Mouse (Mus musculus) mouse embryonic stem cell (cell line): ENCODE measurements around the gene Serpinb6c.
"Not testable (repeated sequence)": the region's sequence is repeated elsewhere in the genome, so short reads cannot be mapped to it uniquely, and the experiment has no call there.

Source experiments
- in situ Hi-C, 2 experiments: fragments of 300-500 bp; cut with MboI; formaldehyde crosslinking; loops; 1 replicate in 1 of 2; 3 replicates in 1 of 2; pipeline ENCODE4 v1.14.3; 2019 to 2020; ENCODE audit warnings: low sequenced_read_pairs in 2 of 2, low pct_unique_long_range_greater_than_20kb in 1 of 2, mixed read lengths in 1 of 2; ENCODE audit not compliant: unreplicated experiment in 1 of 2

Gene Serpinb6c

DNA sequence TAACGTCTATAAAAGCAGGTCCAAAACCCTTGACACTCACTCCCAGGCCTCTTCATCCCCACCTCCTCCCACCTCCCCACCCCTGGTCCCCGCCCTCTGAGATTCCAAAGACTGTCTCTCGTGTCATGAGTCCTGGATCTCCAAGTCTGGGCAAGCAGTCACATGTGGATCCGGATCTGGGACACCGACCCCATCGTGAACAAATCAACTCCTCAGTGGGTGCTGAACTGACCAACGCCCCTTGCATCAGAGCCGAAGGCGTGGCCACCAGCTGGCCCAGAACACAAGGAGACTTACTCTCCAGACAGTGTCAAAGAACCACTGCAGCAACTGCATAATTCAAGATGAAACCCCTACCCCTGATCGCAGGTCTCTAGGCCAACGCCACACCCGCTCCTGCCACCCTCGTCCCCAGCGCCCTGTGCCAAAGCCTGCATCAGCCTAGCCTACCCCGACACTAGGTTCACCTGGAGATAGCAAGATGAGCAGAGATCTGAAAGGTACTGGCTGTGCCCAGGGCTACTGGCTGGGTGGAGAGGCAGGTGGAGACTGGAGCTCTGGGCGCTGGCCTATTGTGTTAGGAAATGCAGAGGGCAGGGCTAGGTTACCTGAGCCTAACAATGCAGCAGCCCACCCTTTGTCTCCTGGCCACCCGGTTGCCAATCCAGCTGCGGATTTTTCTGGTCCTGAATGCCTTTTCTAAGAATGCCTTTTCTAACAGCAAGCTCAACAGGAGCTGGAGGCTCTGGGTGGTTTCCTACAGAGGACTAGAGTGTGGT is at the start of gene Serpinb6c:
Gene Serpinb6c (minus strand): TSS at position 533 of the 779 bp plus-strand sequence.
- in situ Hi-C loops = no loop called here

- in situ Hi-C loops = loop anchor here in 1 of 2 experiments (10.0 kb wide), 1 partner anchor 52 kb away; the partner anchor contains the start of genes Ripk1 and Serpinb6a
Measured at GRCm38 (mm10) chr13:33952947-33953346, 47.4 kb upstream of the Serpinb6c start.

GRCm38 (mm10) chr13:33952075-33952449 is 46.6 kb upstream of the Serpinb6c start:
- in situ Hi-C loops = loop anchor here in 1 of 2 experiments (10.0 kb wide), 1 partner anchor 53 kb away; the partner anchor contains the start of genes Ripk1 and Serpinb6a

- in situ Hi-C loops = loop anchor here in 1 of 2 experiments (10.0 kb wide), 1 partner anchor 53 kb away; the partner anchor contains the start of genes Ripk1 and Serpinb6a
Measured at GRCm38 (mm10) chr13:33951308-33952074, 46.0 kb upstream of the Serpinb6c start.

DNA sequence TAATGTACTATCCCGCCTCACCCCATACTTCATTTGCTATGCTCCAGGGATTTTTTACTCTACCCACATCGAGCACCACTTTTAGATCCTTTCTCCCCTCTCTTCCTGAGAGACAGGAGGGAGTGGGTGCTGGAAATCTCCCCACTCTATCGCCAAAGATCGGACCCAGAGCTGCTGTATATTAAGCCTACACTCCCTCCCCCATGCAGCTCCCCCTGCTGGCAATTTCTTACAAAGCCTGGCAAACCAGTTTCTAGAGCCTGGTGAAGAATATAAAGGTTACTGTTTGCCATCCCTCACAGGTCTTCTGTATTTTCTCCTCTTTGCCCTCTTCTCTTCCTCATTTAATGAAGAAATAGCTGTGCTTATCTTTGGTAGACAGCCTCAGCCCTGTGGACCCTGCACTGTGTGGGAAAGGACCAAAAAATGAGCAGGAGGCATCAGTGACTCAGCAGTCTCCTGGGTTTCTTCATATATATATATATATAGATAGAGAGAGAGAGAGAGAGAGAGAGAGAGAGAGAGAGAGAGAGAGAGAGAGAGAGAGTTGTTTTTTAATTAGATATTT is 36.8 kb upstream of the Serpinb6c start:
- in situ Hi-C loops = no loop called here

GRCm38 (mm10) chr13:33941288-33941808 is 35.8 kb upstream of the Serpinb6c start:
- in situ Hi-C loops = no loop called here

GRCm38 (mm10) chr13:33937587-33937986 is 32.1 kb upstream of the Serpinb6c start:
- in situ Hi-C loops = not testable (repeated sequence)

DNA sequence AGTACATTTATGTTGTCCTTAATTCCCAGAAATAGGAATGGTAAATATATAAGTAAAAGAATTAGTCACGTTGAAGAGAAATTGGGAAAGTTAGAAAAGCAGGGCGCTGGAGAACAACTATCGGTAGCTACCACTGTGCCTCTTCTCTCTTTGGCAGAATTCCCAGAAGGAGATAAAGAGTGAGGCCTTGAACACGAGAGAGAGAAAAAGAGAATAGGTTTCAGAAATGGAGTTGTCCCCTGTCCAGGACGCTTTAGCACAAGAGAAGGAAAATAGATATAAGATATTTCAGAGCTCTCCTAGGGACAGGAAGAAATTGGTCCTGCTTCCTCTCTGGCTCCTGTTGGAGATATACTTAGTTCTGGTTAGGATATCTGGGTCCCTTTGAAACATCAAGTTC is 31.6 kb upstream of the Serpinb6c start:
- in situ Hi-C loops = no loop called here

- in situ Hi-C loops = no loop called here
Measured at GRCm38 (mm10) chr13:33935465-33936181, 30.1 kb upstream of the Serpinb6c start.

GRCm38 (mm10) chr13:33934743-33935142 is 29.2 kb upstream of the Serpinb6c start:
- in situ Hi-C loops = no loop called here

DNA sequence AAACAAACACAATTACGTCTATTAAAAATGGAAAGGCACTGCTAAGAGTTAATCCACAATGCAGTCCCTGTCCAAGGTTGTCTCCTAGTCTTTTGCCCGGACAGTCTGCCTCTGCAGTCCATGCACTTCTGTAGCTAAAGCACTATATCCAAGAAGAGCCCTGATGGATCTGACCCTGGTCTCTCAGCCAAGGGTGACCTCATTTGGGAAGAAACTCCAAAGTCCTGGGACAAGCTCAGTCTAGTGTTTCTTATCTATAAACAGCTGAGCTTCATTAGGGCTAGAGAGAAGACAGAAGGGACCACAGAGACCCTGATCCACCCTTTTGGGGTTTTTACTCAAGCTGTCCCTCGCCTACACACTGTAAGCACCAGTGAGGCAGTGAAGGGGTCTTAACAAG is 25.4 kb upstream of the Serpinb6c start:
- in situ Hi-C loops = no loop called here

DNA sequence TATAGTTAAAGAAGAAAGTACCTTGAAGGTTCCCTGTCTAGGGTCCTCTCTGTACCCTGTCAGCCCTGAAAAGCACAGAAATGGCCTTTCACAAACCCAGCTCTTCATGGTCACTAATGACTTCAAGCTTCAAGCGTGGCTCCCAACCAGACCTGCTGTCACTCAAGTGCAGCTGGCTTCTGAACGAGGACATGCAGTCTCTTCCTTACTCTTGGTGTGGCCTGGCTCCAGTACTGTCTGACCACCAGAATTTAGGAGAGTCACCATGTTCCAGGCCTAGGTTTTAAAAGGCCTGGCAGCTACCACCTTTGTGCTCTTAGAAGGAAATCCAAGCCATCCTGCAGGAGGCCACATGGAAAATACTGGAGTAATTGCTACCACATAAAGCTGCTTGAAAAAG is 24.8 kb upstream of the Serpinb6c start:
- in situ Hi-C loops = no loop called here

- in situ Hi-C loops = no loop called here
Measured at GRCm38 (mm10) chr13:33921699-33922098, 16.2 kb upstream of the Serpinb6c start.

DNA sequence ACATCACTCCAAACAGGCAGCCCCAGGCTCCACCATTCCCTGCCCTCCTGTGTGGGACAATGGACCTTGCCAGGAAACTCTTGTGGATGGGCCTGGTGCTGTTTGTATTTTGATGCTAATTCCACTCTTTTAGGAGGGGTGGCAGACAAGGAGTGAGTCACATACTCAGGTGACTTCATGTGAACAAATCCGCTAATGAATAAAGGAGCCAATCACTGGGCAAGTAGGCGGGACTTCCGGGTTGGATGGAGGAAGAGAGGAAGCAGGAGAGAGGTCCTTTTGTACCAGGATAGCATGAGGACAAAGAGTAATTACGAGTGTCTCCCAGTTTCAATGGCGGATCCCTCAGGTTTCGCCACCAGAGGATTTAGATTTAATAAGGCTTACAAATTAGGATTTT is 15.5 kb upstream of the Serpinb6c start:
- in situ Hi-C loops = no loop called here

GRCm38 (mm10) chr13:33906821-33907220 is 1.3 kb upstream of the Serpinb6c start:
- in situ Hi-C loops = no loop called here

- in situ Hi-C loops = no loop called here
Measured at GRCm38 (mm10) chr13:33903290-33903689, 2.2 kb downstream of the Serpinb6c start.

DNA sequence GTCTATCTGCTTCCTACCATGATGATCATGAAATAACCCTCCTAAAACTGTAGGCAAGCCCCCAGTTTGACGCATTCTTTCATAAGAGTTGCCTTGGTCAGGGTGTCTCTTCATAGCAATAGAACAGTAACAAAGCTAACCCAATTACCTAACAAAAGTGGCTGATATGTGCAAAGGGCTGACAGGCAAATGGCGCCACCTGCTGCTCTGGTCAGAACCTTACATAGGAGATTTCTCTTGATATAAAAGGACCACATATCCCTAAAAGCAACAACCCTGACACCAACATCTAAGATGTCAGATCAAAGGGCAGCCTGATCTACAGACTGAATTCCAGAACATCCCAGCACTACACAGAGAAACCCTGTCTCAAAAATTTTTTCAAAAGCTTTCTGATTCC is 11.3 kb downstream of the Serpinb6c start:
- in situ Hi-C loops = no loop called here

DNA sequence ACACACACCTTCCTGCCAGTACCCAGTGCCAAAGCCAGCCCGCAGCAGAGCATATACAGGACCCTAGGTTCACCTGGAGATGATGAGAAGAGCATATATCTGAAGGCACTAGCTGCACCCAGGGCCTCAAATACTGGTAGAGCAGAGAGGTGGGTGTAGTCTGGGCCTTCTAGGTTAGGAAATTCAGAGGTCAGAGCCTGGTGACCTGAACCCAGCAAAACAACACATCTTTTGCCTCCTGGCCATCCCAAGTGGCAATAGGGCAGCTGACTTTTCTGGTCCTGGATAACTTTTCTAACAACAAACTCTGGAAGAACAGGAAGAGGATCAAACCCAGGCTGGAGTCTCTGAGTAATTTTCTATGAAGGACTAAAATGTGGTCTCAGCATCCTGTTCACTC is 62.2 kb downstream of the Serpinb6c start, which contains the start of gene Serpinb6e:
Gene Serpinb6e (minus strand): TSS at position 101 of the 400 bp plus-strand sequence.
- in situ Hi-C loops = no loop called here
